Mouse (Mus musculus): ENCODE measurements around the gene Taf10. TPM values are rescaled to one million over a fixed set of nuclear protein-coding genes. Genes with fewer than 3 reads are reported as not detected.
"Not testable (repeated sequence)": the region's sequence is repeated elsewhere in the genome, so short reads cannot be mapped to it uniquely, and the experiment has no call there.

Taf10 gene
- polyA plus RNA-seq, 1 experiment from 2014 or later = 167 TPM

- DNase-seq (ENCODE audit: low spot score) = no peak
- H3K4me2 ChIP-seq (ENCODE audit: low read length) = no peak overlapping the region
- no peaks in the 10 kb centered on the region for H3K9me3 ChIP-seq (replicated peaks; ENCODE audit: low read length)
- H3K4me1 ChIP-seq (replicated peaks; ENCODE audit: insufficient read depth, low read length) = peaks cover 3% of the 10 kb centered on the region; the same call in 1 of the 2 replicates
- H3K27ac ChIP-seq = no peak overlapping the region
- no peaks in the 10 kb centered on the region for H3K27me3 ChIP-seq (ENCODE audit: insufficient read depth, low read length)
- no peak for ATAC-seq (replicated peaks; ENCODE audit: low FRiP score, low read depth)
- no peak overlapping the region for H3K9ac ChIP-seq (ENCODE audit: low read depth, low read length)
- peaks cover 6% of the 10 kb centered on the region; the same call in 1 of the 2 replicates for H3K36me3 ChIP-seq (ENCODE audit: insufficient read depth, low read length)
- no peak for TF ChIP-seq CTCF (IDR thresholded peaks at IDR 0.05; ENCODE audit: low read depth)
- 85% methylated on average over 2 of the region's 2 CpGs for WGBS
- H3K4me3 ChIP-seq (replicated peaks; ENCODE audit: low read depth, low read length) = no peak overlapping the region
Measured at GRCm38 (mm10) chr7:105747776-105748175, 3.6 kb upstream of the Taf10 start.

- Histone ChIP-seq H3K36me3 (ENCODE audit: insufficient read depth, low read length) (peaks cover 30% of the 10 kb centered on the region), H3K4me3 (replicated peaks; ENCODE audit: low read depth, low read length) (peak overlapping the region; percentile 83), H3K4me2 (ENCODE audit: low read length) (peak overlapping the region; percentile 94), H3K27ac (peak overlapping the region; percentile 87; the same call in 1 of the 2 replicates), H3K9ac (ENCODE audit: low read depth, low read length) (peak overlapping the region; percentile 90)
- H3K9me3 ChIP-seq (replicated peaks; ENCODE audit: low read length); H3K4me1 ChIP-seq (replicated peaks; ENCODE audit: insufficient read depth, low read length); DNase-seq (ENCODE audit: low spot score); H3K27me3 ChIP-seq (ENCODE audit: insufficient read depth, low read length): not testable (repeated sequence)
- peak; percentile 33; the same call in 1 of the 2 replicates for ATAC-seq (replicated peaks; ENCODE audit: low FRiP score, low read depth)
- 35% methylated on average over 20 of the region's 20 CpGs for WGBS
Measured at GRCm38 (mm10) chr7:105743246-105743925, 775 bp downstream of the Taf10 start.

GRCm38 (mm10) chr7:105742539-105743215 is 1.5 kb downstream of the Taf10 start:
- not testable (repeated sequence) for H3K27ac ChIP-seq; H3K9me3 ChIP-seq (replicated peaks; ENCODE audit: low read length); DNase-seq (ENCODE audit: low spot score); H3K4me2 ChIP-seq (ENCODE audit: low read length); ATAC-seq (replicated peaks; ENCODE audit: low FRiP score, low read depth); H3K9ac ChIP-seq (ENCODE audit: low read depth, low read length); H3K4me3 ChIP-seq (replicated peaks; ENCODE audit: low read depth, low read length); H3K27me3 ChIP-seq (ENCODE audit: insufficient read depth, low read length)
- peaks cover 10% of the 10 kb centered on the region for H3K4me1 ChIP-seq (replicated peaks; ENCODE audit: insufficient read depth, low read length)
- peaks cover 30% of the 10 kb centered on the region for H3K36me3 ChIP-seq (ENCODE audit: insufficient read depth, low read length)
- 77% methylated on average over 7 of the region's 7 CpGs for WGBS

GRCm38 (mm10) chr7:105741978-105742377 is 2.2 kb downstream of the Taf10 start:
- H3K4me2 ChIP-seq (ENCODE audit: low read length) = no peak overlapping the region
- TF ChIP-seq CTCF (IDR thresholded peaks at IDR 0.05; ENCODE audit: low read depth) = no peak

GRCm38 (mm10) chr7:105740851-105741250 is 3.3 kb downstream of the Taf10 start:
- no peak overlapping the region for H3K27ac ChIP-seq
- no peak for TF ChIP-seq CTCF (IDR thresholded peaks at IDR 0.05; ENCODE audit: low read depth)
- H3K4me1 ChIP-seq (replicated peaks; ENCODE audit: insufficient read depth, low read length) = peaks cover 13% of the 10 kb centered on the region
- no peaks in the 10 kb centered on the region for H3K27me3 ChIP-seq (ENCODE audit: insufficient read depth, low read length)
- no peaks in the 10 kb centered on the region for H3K9me3 ChIP-seq (replicated peaks; ENCODE audit: low read length)
- H3K4me3 ChIP-seq (replicated peaks; ENCODE audit: low read depth, low read length) = no peak overlapping the region
- ATAC-seq (replicated peaks; ENCODE audit: low FRiP score, low read depth) (no peak), DNase-seq (ENCODE audit: low spot score) (no peak)
- peaks cover 24% of the 10 kb centered on the region for H3K36me3 ChIP-seq (ENCODE audit: insufficient read depth, low read length)
- no peak overlapping the region for H3K4me2 ChIP-seq (ENCODE audit: low read length)
- H3K9ac ChIP-seq (ENCODE audit: low read depth, low read length) = no peak overlapping the region
- WGBS = 84% methylated on average over 6 of the region's 6 CpGs

More at GRCm38 (mm10) chr7:105741978-105742377, 2.2 kb downstream of the Taf10 start:
- no peak for DNase-seq (ENCODE audit: low spot score)
- H3K9me3 ChIP-seq (replicated peaks; ENCODE audit: low read length) = no peaks in the 10 kb centered on the region
- H3K27me3 ChIP-seq (ENCODE audit: insufficient read depth, low read length) = no peaks in the 10 kb centered on the region
- ATAC-seq (replicated peaks; ENCODE audit: low FRiP score, low read depth) = no peak
- no peak overlapping the region for H3K27ac ChIP-seq
- H3K9ac ChIP-seq (ENCODE audit: low read depth, low read length) = no peak overlapping the region
- 91% methylated on average over 9 of the region's 9 CpGs for WGBS
- H3K4me3 ChIP-seq (replicated peaks; ENCODE audit: low read depth, low read length) = no peak overlapping the region
- H3K4me1 ChIP-seq (replicated peaks; ENCODE audit: insufficient read depth, low read length) = peaks cover 13% of the 10 kb centered on the region
- H3K36me3 ChIP-seq (ENCODE audit: insufficient read depth, low read length) = peaks cover 30% of the 10 kb centered on the region

- Histone ChIP-seq H3K9ac (ENCODE audit: low read depth, low read length) (no peak overlapping the region), H3K36me3 (ENCODE audit: insufficient read depth, low read length) (peaks cover 24% of the 10 kb centered on the region), H3K27ac (no peak overlapping the region), H3K27me3 (ENCODE audit: insufficient read depth, low read length) (no peaks in the 10 kb centered on the region), H3K4me2 (ENCODE audit: low read length) (no peak overlapping the region), H3K4me1 (replicated peaks; ENCODE audit: insufficient read depth, low read length) (peaks cover 13% of the 10 kb centered on the region), H3K4me3 (replicated peaks; ENCODE audit: low read depth, low read length) (no peak overlapping the region), H3K9me3 (replicated peaks; ENCODE audit: low read length) (no peaks in the 10 kb centered on the region)
- no peak for ATAC-seq (replicated peaks; ENCODE audit: low FRiP score, low read depth)
- DNase-seq (ENCODE audit: low spot score) = no peak
- TF ChIP-seq CTCF (IDR thresholded peaks at IDR 0.05; ENCODE audit: low read depth) = no peak
- 86% methylated on average over 13 of the region's 13 CpGs for WGBS
Measured at GRCm38 (mm10) chr7:105740089-105740795, 3.9 kb downstream of the Taf10 start.

All from kidney, postnatal 0 days (tissue).